Mouse (Mus musculus): ENCODE measurements at regions not wholly inside any gene's neighbourhood (a gene's known extent, or its start where the extent isn't known, plus 50 kb on each side); places are given as distances from the start of the nearest gene placed in this dataset.
A peak's percentile ranks its signal among the peaks of the same experiment; 100 is the strongest.

DNA sequence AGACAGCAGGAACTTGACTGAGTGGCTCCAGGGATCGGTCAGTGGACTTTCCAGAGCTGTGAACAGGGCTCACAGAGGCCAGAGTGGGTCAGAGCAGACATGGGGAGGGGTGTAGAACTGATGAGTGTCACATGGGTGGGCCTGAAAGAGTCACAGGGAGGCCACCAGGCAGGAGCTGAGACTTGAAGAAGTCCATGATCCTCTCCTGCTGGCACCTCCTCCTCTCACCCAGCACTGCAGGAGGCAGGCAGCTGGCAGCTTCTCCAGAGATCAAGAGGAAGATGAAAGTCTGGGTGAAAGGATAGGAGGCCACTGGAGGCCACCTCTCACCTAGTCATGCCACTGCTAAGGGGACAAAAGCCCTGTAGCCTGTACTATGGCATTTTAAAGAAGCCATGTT, 54.5 kb upstream of the Tmem189 start:
- Histone ChIP-seq H3K27me3 (ENCODE audit: insufficient read depth, low read length) (no peaks in the 10 kb centered on the region), H3K36me3 (ENCODE audit: insufficient read depth, low read length) (no peaks in the 10 kb centered on the region), H3K27ac (no peak overlapping the region), H3K4me2 (ENCODE audit: low read depth, low read length) (no peak overlapping the region), H3K9ac (replicated peaks; ENCODE audit: low read length) (no peak overlapping the region), H3K9me3 (ENCODE audit: low read length) (no peaks in the 10 kb centered on the region), H3K4me1 (ENCODE audit: insufficient read depth, low read length) (0 out of 2 replicates have a peak, but pooled peaks cover 5% of the 10 kb centered on the region), H3K4me3 (ENCODE audit: low read length) (no peak overlapping the region)
- ATAC-seq (no peak), DNase-seq (ENCODE audit: low spot score) (no peak)
- WGBS: 38% methylated on average over 1 of the region's 1 CpGs
- TF ChIP-seq CTCF (IDR thresholded peaks at IDR 0.05; ENCODE audit: low read depth): no peak

DNA sequence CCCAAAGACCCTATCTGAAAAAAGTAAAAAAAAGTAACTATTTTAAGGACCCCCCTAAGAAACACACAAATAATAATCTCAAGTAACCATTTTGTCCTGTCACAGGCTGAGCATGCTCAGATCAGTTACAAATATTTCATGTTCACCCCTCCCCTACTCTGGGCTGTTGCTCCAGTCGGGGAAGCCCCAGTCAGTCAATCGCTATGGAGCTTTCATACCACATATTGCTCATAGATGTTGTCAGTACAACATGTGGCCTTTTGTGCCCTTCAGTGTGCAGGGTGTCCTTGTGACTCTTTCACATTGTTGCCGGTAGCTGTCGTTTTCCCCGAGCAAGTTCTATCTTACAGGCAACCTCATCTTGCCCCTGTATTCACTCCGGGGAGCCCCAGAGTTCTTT, 52.9 kb upstream of the Tmem189 start:
- no peaks in the 10 kb centered on the region for H3K27me3 ChIP-seq (ENCODE audit: insufficient read depth, low read length)
- no peak overlapping the region for H3K4me2 ChIP-seq (ENCODE audit: low read depth, low read length)
- 64% methylated on average over 6 of the region's 6 CpGs for WGBS
- H3K4me1 ChIP-seq (ENCODE audit: insufficient read depth, low read length): 0 out of 2 replicates have a peak, but pooled peaks cover 5% of the 10 kb centered on the region
- TF ChIP-seq CTCF (IDR thresholded peaks at IDR 0.05; ENCODE audit: low read depth): no peak
- H3K27ac ChIP-seq: no peak overlapping the region
- no peak for DNase-seq (ENCODE audit: low spot score)
- no peaks in the 10 kb centered on the region for H3K9me3 ChIP-seq (ENCODE audit: low read length)
- ATAC-seq: no peak
- H3K4me3 ChIP-seq (ENCODE audit: low read length): no peak overlapping the region
- no peak overlapping the region for H3K9ac ChIP-seq (replicated peaks; ENCODE audit: low read length)
- no peaks in the 10 kb centered on the region for H3K36me3 ChIP-seq (ENCODE audit: insufficient read depth, low read length)

DNA sequence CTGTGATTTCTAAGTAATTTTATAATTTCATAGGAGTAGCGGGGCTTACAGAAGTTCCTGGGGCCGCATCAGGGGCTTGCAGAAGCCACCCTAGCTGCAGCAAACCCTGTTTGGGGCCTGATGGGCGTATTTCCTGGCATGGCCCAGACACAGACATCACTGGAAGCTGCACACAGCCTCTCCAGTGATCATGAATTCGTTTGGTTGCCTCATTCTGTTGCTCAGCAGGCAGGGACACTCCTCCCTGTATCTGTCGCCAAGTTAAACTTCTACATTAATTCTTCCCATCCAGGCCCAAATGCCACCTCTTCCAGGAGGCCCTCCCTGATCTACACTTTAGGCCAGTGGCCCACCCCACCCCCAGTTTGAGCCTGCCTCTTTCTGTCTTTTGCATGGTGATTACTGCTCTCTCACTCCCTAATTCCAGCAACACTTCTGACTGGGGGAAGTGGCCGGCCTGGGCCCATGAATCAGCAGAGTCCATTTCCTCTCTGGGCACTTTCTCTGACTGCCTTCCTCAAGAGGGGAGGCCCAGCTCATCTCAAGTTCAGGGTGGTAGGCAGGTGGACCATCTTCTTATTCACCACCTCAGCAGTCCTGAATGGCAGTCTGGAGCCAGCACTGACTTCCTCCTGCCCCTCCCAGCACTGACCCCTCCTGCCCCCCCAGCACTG, 51.0 kb upstream of the Tmem189 start:
- peak; percentile 22 for DNase-seq (ENCODE audit: low spot score)
- 48% methylated on average over 6 of the region's 6 CpGs for WGBS

More for the DNA sequence above, 51.0 kb upstream of the Tmem189 start:
- Histone ChIP-seq H3K4me1 (ENCODE audit: insufficient read depth, low read length) (0 out of 2 replicates have a peak, but pooled peaks cover 5% of the 10 kb centered on the region), H3K4me3 (ENCODE audit: low read length) (no peak overlapping the region), H3K27me3 (ENCODE audit: insufficient read depth, low read length) (no peaks in the 10 kb centered on the region), H3K9me3 (ENCODE audit: low read length) (no peaks in the 10 kb centered on the region), H3K27ac (no peak overlapping the region), H3K9ac (replicated peaks; ENCODE audit: low read length) (no peak overlapping the region), H3K4me2 (ENCODE audit: low read depth, low read length) (no peak overlapping the region), H3K36me3 (ENCODE audit: insufficient read depth, low read length) (no peaks in the 10 kb centered on the region)
- ATAC-seq: peak; percentile 46; the same call in 1 of the 2 replicates
- TF ChIP-seq CTCF (IDR thresholded peaks at IDR 0.05; ENCODE audit: low read depth): no peak

Data from hindbrain, postnatal 0 days (tissue).